Mouse (Mus musculus) 3T3-L1 (cell line): ENCODE measurements at regions not wholly inside any gene's neighbourhood (a gene's known extent, or its start where the extent isn't known, plus 50 kb on each side); places are given as distances from the start of the nearest gene placed in this dataset.

Experiments used
- DNase-seq: peaks from one replicate; pipeline ENCODE4 v3.0.0-alpha.2; 2015; ENCODE audit warnings: low read depth, low spot score

GRCm38 (mm10) chr10:37221730-37222129 is 83.0 kb upstream of the Marcks start:
- no peak for DNase-seq

DNA sequence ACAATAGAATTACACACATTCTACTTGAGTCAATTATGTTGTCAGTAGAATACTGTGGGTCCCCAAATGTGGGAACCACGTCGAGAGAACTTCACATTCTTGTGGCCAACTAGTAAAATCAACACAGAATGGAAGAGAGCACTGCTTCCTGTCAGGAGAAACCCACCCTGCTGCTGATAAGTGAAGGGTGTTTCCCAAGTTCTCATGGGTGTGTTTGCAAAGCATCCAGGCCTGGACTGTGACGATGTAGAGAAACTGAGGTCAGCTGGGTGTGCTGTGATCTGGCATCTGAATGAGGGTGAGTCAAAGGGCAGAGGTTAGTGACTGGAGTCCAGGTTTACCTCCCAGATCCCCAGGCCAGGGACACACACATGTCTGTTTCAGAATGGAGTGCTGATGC is 81.7 kb upstream of the Marcks start:
- DNase-seq: no peak

DNA sequence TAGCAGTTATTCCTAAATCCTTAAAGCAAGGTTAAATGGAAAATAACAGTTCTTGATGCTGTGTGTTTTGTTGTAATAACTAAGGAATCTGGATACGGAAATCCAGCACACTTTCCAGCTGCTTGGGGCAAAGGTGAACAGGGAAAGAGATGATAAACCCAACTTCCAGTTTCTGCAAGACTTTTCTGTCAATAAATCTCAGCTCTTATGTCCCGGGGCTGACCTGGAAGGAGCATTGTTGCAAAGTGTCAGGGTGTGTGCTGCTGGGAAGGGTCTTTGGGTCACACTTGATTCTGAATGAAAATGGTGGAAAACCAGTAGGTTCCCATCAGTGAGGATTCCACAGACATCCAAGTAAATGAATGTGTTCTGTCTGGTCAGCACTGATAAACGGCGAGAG is 81.2 kb upstream of the Marcks start:
- DNase-seq: no peak

DNA sequence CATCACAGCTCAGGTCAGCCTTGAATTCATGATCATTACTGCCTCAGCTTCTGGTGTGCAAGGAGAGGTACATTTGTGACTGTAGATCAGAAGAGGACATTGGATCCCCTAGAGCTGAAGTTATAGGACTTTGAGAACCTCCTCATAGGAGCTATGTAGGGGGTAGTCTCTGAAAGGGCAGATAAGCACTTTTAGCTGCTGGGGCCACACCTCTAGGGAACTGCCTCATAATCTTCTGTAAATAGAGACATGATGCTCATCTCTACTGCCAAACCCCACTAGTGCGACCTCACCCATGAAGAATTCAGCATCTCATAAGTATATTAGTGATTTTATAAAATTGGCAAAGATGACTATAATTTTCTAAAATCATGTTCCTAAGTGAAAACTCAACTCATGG is 80.7 kb upstream of the Marcks start:
- DNase-seq: no peak

DNA sequence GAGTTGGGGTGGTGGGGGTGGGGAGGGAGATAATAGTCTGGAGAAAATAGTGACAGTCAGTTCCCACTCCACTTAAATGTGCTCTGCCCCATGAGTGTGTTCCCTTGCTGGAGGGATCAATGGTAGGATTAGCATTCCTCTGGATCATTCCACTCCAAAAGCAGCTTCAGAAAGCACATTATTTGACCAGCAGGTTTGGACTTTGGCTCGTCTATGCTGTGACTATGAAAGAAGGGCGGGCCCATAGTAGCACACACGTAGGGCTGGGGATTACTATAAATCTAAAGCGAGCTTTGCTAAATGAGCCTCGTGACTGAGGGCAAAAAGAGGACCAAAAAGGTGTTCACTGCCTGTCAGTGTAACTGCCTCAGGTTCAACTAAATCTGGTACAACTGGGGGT is 75.9 kb upstream of the Marcks start:
- no peak for DNase-seq

DNA sequence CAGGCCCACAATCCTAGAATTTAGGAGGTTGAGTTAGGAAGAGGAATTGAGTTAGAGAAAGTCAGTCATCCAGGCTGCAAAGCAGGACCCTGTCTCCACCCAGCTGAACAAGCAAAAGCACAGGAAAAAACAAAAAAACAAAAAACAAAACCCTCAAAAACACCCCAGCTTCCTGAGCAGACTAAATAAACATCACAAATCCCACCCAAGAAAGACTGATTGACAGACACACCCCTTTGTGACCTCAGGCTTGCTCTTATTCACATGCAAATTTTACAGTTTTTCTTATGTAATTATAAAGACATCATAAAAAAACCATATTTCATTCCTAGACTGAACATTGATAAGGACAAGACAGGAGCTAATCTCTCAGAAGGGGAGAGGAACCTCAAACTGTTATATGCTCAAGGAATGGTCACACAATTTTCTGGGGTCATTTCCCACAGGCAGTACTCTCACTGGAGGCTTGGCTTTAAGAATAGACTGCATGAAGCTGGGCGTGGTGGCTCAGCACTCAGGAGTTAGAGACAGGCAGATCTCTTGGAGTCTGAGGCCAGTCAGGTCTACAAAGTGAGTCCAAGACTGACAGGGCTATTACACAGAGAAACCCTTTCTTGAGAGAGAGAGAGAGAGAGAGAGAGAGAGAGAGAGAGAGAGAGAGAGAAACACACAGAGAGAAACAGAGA is 73.8 kb upstream of the Marcks start:
- DNase-seq: no peak

DNA sequence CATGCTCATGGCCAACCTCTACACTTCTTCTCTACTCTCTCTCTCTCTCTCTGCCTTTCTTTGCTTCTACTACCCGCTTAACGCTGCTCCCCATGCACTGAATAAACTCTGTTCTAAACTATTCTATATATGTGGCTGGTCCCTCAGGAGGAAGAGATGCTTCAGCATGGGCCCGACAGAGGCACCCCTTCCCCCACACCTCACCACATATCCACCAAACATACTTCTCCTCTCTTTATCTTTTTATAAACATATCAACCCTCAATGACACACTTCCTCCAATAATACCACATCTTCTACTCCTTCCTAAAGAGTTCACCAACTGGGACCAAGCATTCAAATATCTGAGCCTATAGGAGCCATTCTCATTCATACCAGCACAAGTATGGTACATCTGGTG is 72.6 kb upstream of the Marcks start:
- no peak for DNase-seq

- DNase-seq: no peak
These were observed 71.5 kb upstream of the Marcks start for GRCm38 (mm10) chr10:37210223-37210622.

- DNase-seq: no peak
These were observed 68.3 kb upstream of the Marcks start for GRCm38 (mm10) chr10:37206986-37207385.

DNA sequence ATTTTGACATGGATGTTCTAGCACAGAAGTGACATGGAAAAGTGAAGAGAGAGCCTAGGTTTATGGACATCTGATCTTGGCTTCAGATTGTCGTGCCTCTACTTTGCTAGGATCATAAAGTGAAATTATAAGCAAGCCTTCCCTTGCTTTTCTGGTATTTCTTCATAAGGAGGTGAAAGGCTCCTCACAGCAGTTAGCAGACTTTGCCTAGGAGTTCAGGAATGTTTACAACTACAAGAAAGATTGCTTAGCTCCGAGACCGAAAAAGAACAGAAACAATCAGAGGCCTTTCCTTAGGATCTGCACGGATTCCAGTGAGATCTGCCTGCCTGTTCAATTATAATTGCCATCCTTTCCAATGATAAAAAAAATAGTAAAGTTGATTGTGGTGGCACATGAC is 67.8 kb upstream of the Marcks start:
- DNase-seq: no peak

- no peak for DNase-seq
These were observed 65.0 kb upstream of the Marcks start for GRCm38 (mm10) chr10:37203709-37204108.

- DNase-seq: no peak
These were observed 56.2 kb upstream of the Marcks start for GRCm38 (mm10) chr10:37194798-37195453.

- no peak for DNase-seq
These were observed 55.5 kb upstream of the Marcks start for GRCm38 (mm10) chr10:37194131-37194797.

- DNase-seq: no peak
These were observed 53.9 kb upstream of the Marcks start for GRCm38 (mm10) chr10:37192661-37193060.

- no peak for DNase-seq
These were observed 51.4 kb upstream of the Marcks start for GRCm38 (mm10) chr10:37190092-37190491.
